Mouse (Mus musculus) lung, postnatal 0 days (tissue): Measurements from ENCODE around the gene Syde2. TPM values are rescaled to one million over a fixed set of nuclear protein-coding genes. Genes with fewer than 3 reads are reported as not detected.

Experiments used
- ATAC-seq: fragments of 200-750 bp; cut with Nextera tagmentation; 2 replicates; pipeline ENCODE4 v1.8.0; 2017; ENCODE audit warnings: moderate library complexity
- DNase-seq: peaks from one replicate; pipeline ENCODE4 v3.0.0-alpha.2; 2016; ENCODE audit warnings: low spot score
- H3K27ac ChIP-seq: fragments of 300-500 bp; sonication (generic); 2 replicates; pipeline ENCODE4 v1.5.1; 2014; ENCODE audit warnings: antibody characterized with exemption, mild to moderate bottlenecking, low read length, mixed read lengths
- H3K27me3 ChIP-seq: fragments of 300-500 bp; sonication (generic); replicated peaks from 2 replicates; pipeline ENCODE4 v1.6.1; 2014; ENCODE audit warnings: low read length, mixed read lengths; ENCODE audit not compliant: insufficient read depth
- H3K36me3 ChIP-seq: fragments of 300-500 bp; sonication (generic); 2 replicates; pipeline ENCODE4 v1.6.1; 2014; ENCODE audit warnings: low read length, mixed read lengths; ENCODE audit not compliant: insufficient read depth
- H3K4me1 ChIP-seq: fragments of 300-500 bp; sonication (generic); 2 replicates; pipeline ENCODE4 v1.6.1; 2014; ENCODE audit warnings: antibody characterized with exemption, low read depth, low read length, mixed read lengths; ENCODE audit not compliant: insufficient read depth
- H3K4me2 ChIP-seq: fragments of 300-500 bp; sonication (generic); replicated peaks from 2 replicates; pipeline ENCODE4 v1.6.1; 2014; ENCODE audit warnings: low read depth, mild to moderate bottlenecking, low read length, moderate library complexity, mixed read lengths
- H3K4me3 ChIP-seq: fragments of 300-500 bp; sonication (generic); 2 replicates; pipeline ENCODE4 v1.5.1; 2014; ENCODE audit warnings: low read depth, low read length
- H3K9ac ChIP-seq: fragments of 300-500 bp; sonication (generic); replicated peaks from 2 replicates; pipeline ENCODE4 v1.6.1; 2014; ENCODE audit warnings: low read depth, mild to moderate bottlenecking
- H3K9me3 ChIP-seq: fragments of 300-500 bp; sonication (generic); 2 replicates; pipeline ENCODE4 v1.6.1; 2016; ENCODE audit warnings: low read length, mixed read lengths
- CTCF ChIP-seq: IDR thresholded peaks from 2 replicates; pipeline ENCODE4 v1.5.1; 2016; ENCODE audit warnings: antibody characterized with exemption, mild to moderate bottlenecking
- EP300 ChIP-seq: IDR thresholded peaks from 2 replicates; pipeline ENCODE4 v1.6.1; 2016; ENCODE audit warnings: antibody characterized with exemption, mild to moderate bottlenecking, control low read depth
- WGBS: fragments of 180-500 bp; shearing (Covaris S2); extraction: QIAGEN DNeasy Blood & Tissue Kit; methylation state at CpG from one replicate; pipeline ENCODE4 v1.1.7; 2014; 5-methylcytosine and 5-hydroxymethylcytosine counted together
- polyA plus RNA-seq: library from polyadenylated mRNA; unstranded; fragments of >200 nt; fragmentation: Nextera tagmentation; extraction: Ambion mirVana; gene quantifications from 2 replicates; pipeline ENCODE4 v1.2.1, GENCODE M21; 2015

The Syde2 gene
- polyA plus RNA-seq, 1 experiment from 2014 or later, result 3.1 TPM

GRCm38 (mm10) chr3:146069276-146069675 is 81.6 kb downstream of the Syde2 start:
- H3K36me3 ChIP-seq, result no peaks in the 10 kb centered on the region
- H3K4me1 ChIP-seq, result no peaks in the 10 kb centered on the region
- no peaks in the 10 kb centered on the region for H3K9me3 ChIP-seq
- TF ChIP-seq EP300, result no peak
- TF ChIP-seq CTCF, result no peak
- no peak overlapping the region for H3K4me2 ChIP-seq
- no peak overlapping the region for H3K9ac ChIP-seq
- 85% methylated on average over 4 of the region's 4 CpGs for whole genome bisulfite sequencing
- ATAC-seq, result no peak
- H3K27ac ChIP-seq, result no peak overlapping the region
- no peaks in the 10 kb centered on the region for H3K27me3 ChIP-seq
- H3K4me3 ChIP-seq, result no peak overlapping the region
- no peak for DNase-seq

Other genes with a start within 250 kb of the Syde2 start
- gene Ddah1, start 229.2 kb upstream of the Syde2 start, polyA plus RNA-seq, result 20.2 and 20.7 TPM in 2 replicates
- gene Bcl10, start 65.1 kb upstream of the Syde2 start, polyA plus RNA-seq, result 54.3 and 63.5 TPM in 2 replicates
- gene 2410004B18Rik, start 49.9 kb upstream of the Syde2 start, polyA plus RNA-seq, result 40.2 and 47.6 TPM in 2 replicates
- 2.7 and 2.9 TPM in 2 replicates for gene Wdr63, start 120.3 kb downstream of the Syde2 start, polyA plus RNA-seq
- gene Mcoln3, start 129.6 kb downstream of the Syde2 start, polyA plus RNA-seq, result 0.52 and 0.55 TPM in 2 replicates
- gene Mcoln2, start 162.0 kb downstream of the Syde2 start, polyA plus RNA-seq, result 0.25 and 0.27 TPM in 2 replicates
- 9.5 and 9.8 TPM in 2 replicates for gene Lpar3, start 233.1 kb downstream of the Syde2 start, polyA plus RNA-seq